Mouse (Mus musculus): ENCODE results near the gene Aig1.

- no peak for TF ChIP-seq CTCF (IDR thresholded peaks at IDR 0.05; ENCODE audit: extremely low read depth, insufficient read depth, insufficient read length, insufficient replicate concordance)
- no peak for TF ChIP-seq POLR2A (IDR thresholded peaks at IDR 0.05; ENCODE audit: low read depth, low read length)
These were observed 157.4 kb downstream of the Aig1 start for GRCm38 (mm10) chr10:13711281-13711829.
